ENCODE assay signal across 9 mouse cellular contexts in genomic region chr7:112535408-112535921, GRCm38 (mm10).
DNase-seq lines count a peak whose midpoint lies in the region; TF ChIP-seq lines count a peak whose summit lies in the region.
"Had no signal": no experiment of that assay in that cellular context is flagged by ENCODE, and none has a peak within 500 bp of the region (broad histone marks: within the 10 kb centered on the region; RNA-seq: fewer than 3 reads in every experiment).

No protein-coding gene starts in this region.

- 26% methylated on average over 16 of the region's 16 CpGs for WGBS in heart, embryonic 10.5 days

- no peak for TF ChIP-seq CTCF in embryonic fibroblast, embryonic 13.5 days (IDR thresholded peaks at IDR 0.05; ENCODE audit: borderline replicate concordance, insufficient read depth, low read length)
- no peak for TF ChIP-seq CTCF in layer of hippocampus, adult 2 months (conservative IDR thresholded peaks at IDR 0.05)

- DNase-seq in adrenal gland, adult (ENCODE audit: inconsistent age in 2 of 2, low spot score in 1 of 2): peak; percentile 21 to 57
- DNase-seq in adrenal gland, postnatal 4 days (ENCODE audit: low spot score in 2 of 2): no peak
- no peak for DNase-seq in heart, embryonic 10.5 days (ENCODE audit: low spot score)
- peak; percentile 47 to 75 for DNase-seq in layer of hippocampus, adult 2 months (ENCODE audit: low spot score in 2 of 2)
- DNase-seq in lung, postnatal 25 days (ENCODE audit: low spot score): peak; percentile 58
- peak; percentile 80 to 82 for DNase-seq in right cerebral cortex, postnatal 10 days (ENCODE audit: low spot score in 2 of 2)
- no peak for DNase-seq in thymus, postnatal 36 days

- H3K9me3 ChIP-seq in heart, embryonic 10.5 days: no peaks in the 10 kb centered on the region

- H3K36me3 ChIP-seq in heart, embryonic 10.5 days: 0 out of 2 replicates have a peak, but pooled peaks cover under 1% of the 10 kb centered on the region

- H3K27me3 ChIP-seq in heart, embryonic 10.5 days (ENCODE audit: insufficient read depth, poor library complexity, severe bottlenecking): no peaks in the 10 kb centered on the region

- H3K27ac ChIP-seq in embryonic fibroblast, embryonic 13.5 days (ENCODE audit: insufficient read depth, low read length): peak overlapping the region; percentile 79
- H3K27ac ChIP-seq in heart, embryonic 10.5 days: peak overlapping the region; percentile 53
- peak overlapping the region; percentile 46; the same call in 1 of the 2 replicates for H3K27ac ChIP-seq in layer of hippocampus, adult 2 months

- TF ChIP-seq POLR2A in embryonic fibroblast, embryonic 13.5 days (IDR thresholded peaks at IDR 0.05; ENCODE audit: low read depth, low read length): 0 out of 2 replicates have a peak, but pooled peaks have one; percentile 1

- H3K4me1 ChIP-seq in embryonic fibroblast, embryonic 13.5 days (ENCODE audit: control insufficient read depth, insufficient read depth, low read length): peaks cover 6% of the 10 kb centered on the region; the same call in 1 of the 2 replicates
- peaks cover 31% of the 10 kb centered on the region for H3K4me1 ChIP-seq in heart, embryonic 10.5 days

- H3K4me3 ChIP-seq in embryonic fibroblast, embryonic 13.5 days (ENCODE audit: insufficient read depth, low read length): no peak overlapping the region
- H3K4me3 ChIP-seq in heart, embryonic 10.5 days: no peak overlapping the region
- no peak overlapping the region; the same call in 1 of the 2 replicates for H3K4me3 ChIP-seq in layer of hippocampus, adult 2 months
- H3K4me3 ChIP-seq: myocyte had no signal

Comparison
In these comparisons a context has a peak if more than half of its experiments do, and no peak if none do; other contexts are left out.
1. DNase-seq: peak in adrenal gland, adult (2 of 2), layer of hippocampus, adult 2 months (2 of 2), lung, postnatal 25 days (single experiment) and right cerebral cortex, postnatal 10 days (2 of 2); none in adrenal gland, postnatal 4 days (0 of 2), heart, embryonic 10.5 days (single experiment) and thymus, postnatal 36 days (0 of 2).
2. Peak in every context shown above with its lines, with median percentiles within 50 percentile points of each other: H3K27ac ChIP-seq.